Mouse (Mus musculus) lung, postnatal 0 days (tissue): ENCODE data around the gene Nod2.

ENCODE experiments used
- CTCF ChIP-seq: IDR thresholded peaks from 2 replicates; pipeline ENCODE4 v1.5.1; 2016; ENCODE audit warnings: antibody characterized with exemption, mild to moderate bottlenecking
- EP300 ChIP-seq: IDR thresholded peaks from 2 replicates; pipeline ENCODE4 v1.6.1; 2016; ENCODE audit warnings: antibody characterized with exemption, mild to moderate bottlenecking, control low read depth

- no peak for TF ChIP-seq CTCF
- TF ChIP-seq EP300, result no peak
Observed at GRCm38 (mm10) chr8:88686906-88687235, 39.8 kb downstream of the Nod2 start.
